Mouse (Mus musculus): Measurements from ENCODE around the gene Sept8. TPM values are rescaled to one million over a fixed set of nuclear protein-coding genes. Genes with fewer than 3 reads are reported as not detected.

Sept8 gene
- polyA plus RNA-seq, 1 experiment from 2014 or later: 33.8 TPM

DNA sequence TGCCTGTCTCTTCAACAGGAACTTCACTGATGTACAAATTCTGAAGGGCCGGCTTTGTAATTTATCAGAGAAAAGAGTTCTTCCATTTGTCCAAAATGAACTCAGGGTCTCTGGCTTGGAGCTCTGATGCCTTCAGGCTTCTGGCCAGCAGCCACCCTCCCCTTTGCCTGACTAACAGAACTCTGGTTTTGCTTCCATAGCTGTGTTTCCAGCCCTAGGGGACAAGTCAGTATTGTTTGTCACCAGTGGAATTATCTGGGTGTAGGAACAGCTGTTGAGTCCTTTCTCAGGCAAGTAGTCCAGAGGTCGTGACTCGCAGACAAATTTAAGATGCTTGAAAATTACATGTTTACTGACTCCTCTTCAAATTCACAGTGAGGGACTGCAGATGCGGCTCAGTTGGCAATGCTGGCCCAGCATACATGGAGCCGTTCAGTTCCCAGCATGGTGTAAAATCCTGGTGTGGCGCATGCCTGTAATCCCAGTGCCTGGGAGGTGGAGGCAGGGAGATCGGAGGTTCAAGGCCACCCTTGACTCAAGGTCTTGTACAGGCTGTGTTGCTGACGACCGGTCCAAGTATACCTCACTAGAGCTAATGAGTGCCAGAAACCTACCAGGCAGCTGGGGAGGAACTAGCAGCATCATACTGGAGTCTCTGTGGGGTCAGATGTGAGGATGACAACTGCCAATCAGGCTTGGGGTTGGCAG lies 11.8 kb upstream of the Sept8 start:
- H3K36me3 ChIP-seq (ENCODE audit: control insufficient read depth, insufficient read depth, low read length): no peaks in the 10 kb centered on the region
- H3K9me3 ChIP-seq (replicated peaks; ENCODE audit: control insufficient read depth, low read length): no peaks in the 10 kb centered on the region
- H3K27ac ChIP-seq (ENCODE audit: low read length): no peak overlapping the region
- no peaks in the 10 kb centered on the region for H3K27me3 ChIP-seq (ENCODE audit: control insufficient read depth, insufficient read depth, low read length)
- no peak overlapping the region for H3K9ac ChIP-seq (ENCODE audit: low read length)
- no peak for ATAC-seq (ENCODE audit: insufficient read depth, low FRiP score)
- H3K4me3 ChIP-seq (replicated peaks; ENCODE audit: low read length): no peak overlapping the region
- no peak overlapping the region for H3K4me2 ChIP-seq (ENCODE audit: low read depth, low read length)
- no peaks in the 10 kb centered on the region for H3K4me1 ChIP-seq (ENCODE audit: control insufficient read depth, insufficient read depth, low read length)
- 78% methylated on average over 9 of the region's 9 CpGs for WGBS

DNA sequence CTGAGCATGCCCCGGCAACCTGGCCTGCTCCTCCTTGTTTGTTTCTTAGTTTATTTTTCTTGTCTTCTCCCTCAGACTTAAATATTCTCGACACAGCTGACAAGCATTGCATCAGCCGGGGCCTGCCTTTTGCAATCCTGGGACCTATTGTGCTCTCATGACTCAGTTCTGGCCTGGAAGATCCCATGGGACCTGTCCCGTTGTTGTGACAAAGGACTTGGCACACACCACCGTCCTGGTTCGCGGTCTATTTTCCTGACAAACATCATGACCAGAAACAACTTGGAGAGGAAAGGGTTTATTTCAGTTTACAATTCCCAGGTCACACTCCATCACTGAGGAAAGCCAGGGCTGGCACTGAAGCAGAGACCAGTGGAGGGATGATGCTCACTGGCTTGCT lies 10.9 kb upstream of the Sept8 start:
- Histone ChIP-seq H3K4me1 (ENCODE audit: control insufficient read depth, insufficient read depth, low read length) (no peaks in the 10 kb centered on the region), H3K36me3 (ENCODE audit: control insufficient read depth, insufficient read depth, low read length) (no peaks in the 10 kb centered on the region), H3K27ac (ENCODE audit: low read length) (no peak overlapping the region), H3K9me3 (replicated peaks; ENCODE audit: control insufficient read depth, low read length) (no peaks in the 10 kb centered on the region), H3K9ac (ENCODE audit: low read length) (no peak overlapping the region), H3K4me3 (replicated peaks; ENCODE audit: low read length) (no peak overlapping the region), H3K4me2 (ENCODE audit: low read depth, low read length) (no peak overlapping the region), H3K27me3 (ENCODE audit: control insufficient read depth, insufficient read depth, low read length) (no peaks in the 10 kb centered on the region)
- ATAC-seq (ENCODE audit: insufficient read depth, low FRiP score): no peak
- WGBS: 71% methylated on average over 7 of the region's 7 CpGs

- WGBS: 41% methylated on average over 3 of the region's 3 CpGs
- no peaks in the 10 kb centered on the region for H3K4me1 ChIP-seq (ENCODE audit: control insufficient read depth, insufficient read depth, low read length)
- no peaks in the 10 kb centered on the region for H3K9me3 ChIP-seq (replicated peaks; ENCODE audit: control insufficient read depth, low read length)
- no peak for ATAC-seq (ENCODE audit: insufficient read depth, low FRiP score)
- no peaks in the 10 kb centered on the region for H3K36me3 ChIP-seq (ENCODE audit: control insufficient read depth, insufficient read depth, low read length)
- no peak overlapping the region for H3K9ac ChIP-seq (ENCODE audit: low read length)
- H3K27me3 ChIP-seq (ENCODE audit: control insufficient read depth, insufficient read depth, low read length): no peaks in the 10 kb centered on the region
- no peak overlapping the region for H3K4me3 ChIP-seq (replicated peaks; ENCODE audit: low read length)
- no peak overlapping the region for H3K4me2 ChIP-seq (ENCODE audit: low read depth, low read length)
- H3K27ac ChIP-seq (ENCODE audit: low read length): no peak overlapping the region
Measured at GRCm38 (mm10) chr11:53508591-53508990, 10.5 kb upstream of the Sept8 start.

GRCm38 (mm10) chr11:53510351-53510750 lies 8.7 kb upstream of the Sept8 start:
- no peak for ATAC-seq (ENCODE audit: insufficient read depth, low FRiP score)
- 48% methylated on average over 5 of the region's 5 CpGs for WGBS
- H3K27me3 ChIP-seq (ENCODE audit: control insufficient read depth, insufficient read depth, low read length): no peaks in the 10 kb centered on the region
- H3K4me3 ChIP-seq (replicated peaks; ENCODE audit: low read length): no peak overlapping the region
- H3K4me1 ChIP-seq (ENCODE audit: control insufficient read depth, insufficient read depth, low read length): no peaks in the 10 kb centered on the region
- no peak overlapping the region for H3K9ac ChIP-seq (ENCODE audit: low read length)
- no peak overlapping the region for H3K27ac ChIP-seq (ENCODE audit: low read length)
- no peaks in the 10 kb centered on the region for H3K9me3 ChIP-seq (replicated peaks; ENCODE audit: control insufficient read depth, low read length)
- no peak overlapping the region for H3K4me2 ChIP-seq (ENCODE audit: low read depth, low read length)
- H3K36me3 ChIP-seq (ENCODE audit: control insufficient read depth, insufficient read depth, low read length): no peaks in the 10 kb centered on the region

- Histone ChIP-seq H3K9me3 (replicated peaks; ENCODE audit: control insufficient read depth, low read length) (no peaks in the 10 kb centered on the region), H3K27ac (ENCODE audit: low read length) (no peak overlapping the region), H3K9ac (ENCODE audit: low read length) (no peak overlapping the region), H3K36me3 (ENCODE audit: control insufficient read depth, insufficient read depth, low read length) (no peaks in the 10 kb centered on the region), H3K4me2 (ENCODE audit: low read depth, low read length) (no peak overlapping the region), H3K27me3 (ENCODE audit: control insufficient read depth, insufficient read depth, low read length) (no peaks in the 10 kb centered on the region), H3K4me1 (ENCODE audit: control insufficient read depth, insufficient read depth, low read length) (peaks cover 17% of the 10 kb centered on the region), H3K4me3 (replicated peaks; ENCODE audit: low read length) (no peak overlapping the region)
- no peak for ATAC-seq (ENCODE audit: insufficient read depth, low FRiP score)
- WGBS: 45% methylated on average over 8 of the region's 8 CpGs
Measured at GRCm38 (mm10) chr11:53516775-53517627, 2.1 kb upstream of the Sept8 start.

GRCm38 (mm10) chr11:53518759-53519158 lies 298 bp upstream of the Sept8 start:
- peak overlapping the region; percentile 81; the same call in 1 of the 2 replicates for H3K4me3 ChIP-seq (replicated peaks; ENCODE audit: low read length)

DNA sequence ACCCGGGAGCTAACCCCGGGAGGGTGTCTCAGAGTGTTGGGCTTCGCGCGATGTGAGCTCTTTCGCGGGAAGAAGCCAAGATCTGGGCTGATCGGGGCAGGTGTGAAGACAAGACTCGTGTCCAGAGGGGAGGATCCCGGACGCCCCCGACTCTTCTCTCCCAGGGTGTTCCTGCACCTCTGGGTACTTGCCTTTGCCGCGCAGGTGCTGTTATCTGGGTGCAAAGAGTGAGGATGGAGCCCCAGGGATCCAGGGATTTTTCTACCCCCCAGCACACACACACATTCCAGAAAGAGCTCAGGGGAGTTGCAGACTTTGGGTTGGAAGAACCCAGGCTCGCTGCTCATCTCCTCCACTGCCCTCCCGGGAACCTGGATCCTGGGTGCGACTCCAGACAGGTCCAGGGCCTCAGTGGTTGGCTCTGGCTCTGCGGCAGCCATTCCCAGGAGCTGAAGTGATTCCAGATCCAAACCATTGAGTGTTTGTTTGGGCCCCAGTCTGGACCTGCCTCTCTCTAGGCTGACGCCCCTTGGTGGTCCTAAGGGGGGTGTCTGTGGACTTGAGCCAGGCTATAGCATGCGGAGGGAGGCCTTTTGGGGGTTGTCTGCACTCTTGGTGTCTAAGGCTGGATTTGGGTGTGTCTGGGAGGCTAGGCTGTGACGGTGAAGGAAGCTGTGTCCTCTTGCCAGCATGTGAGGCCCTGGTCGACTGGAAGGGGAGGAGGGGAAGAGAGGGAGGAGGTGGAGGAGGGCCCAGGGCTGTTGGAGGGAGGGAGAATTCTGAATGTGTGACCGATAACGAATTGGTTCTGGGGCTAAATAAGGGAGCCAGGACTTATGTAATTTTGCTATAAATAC lies 1.3 kb downstream of the Sept8 start:
- Histone ChIP-seq H3K9me3 (replicated peaks; ENCODE audit: control insufficient read depth, low read length) (no peaks in the 10 kb centered on the region), H3K9ac (ENCODE audit: low read length) (peak overlapping the region; percentile 90), H3K27me3 (ENCODE audit: control insufficient read depth, insufficient read depth, low read length) (no peaks in the 10 kb centered on the region), H3K4me2 (ENCODE audit: low read depth, low read length) (peak overlapping the region; percentile 81), H3K4me1 (ENCODE audit: control insufficient read depth, insufficient read depth, low read length) (peaks cover 31% of the 10 kb centered on the region), H3K27ac (ENCODE audit: low read length) (peak overlapping the region; percentile 92), H3K36me3 (ENCODE audit: control insufficient read depth, insufficient read depth, low read length) (no peaks in the 10 kb centered on the region), H3K4me3 (replicated peaks; ENCODE audit: low read length) (peak overlapping the region; percentile 81)
- WGBS: 2% methylated on average over 24 of the region's 24 CpGs
- peak; percentile 79 for ATAC-seq (ENCODE audit: insufficient read depth, low FRiP score)

More at GRCm38 (mm10) chr11:53518759-53519158, 298 bp upstream of the Sept8 start:
- Histone ChIP-seq H3K27me3 (ENCODE audit: control insufficient read depth, insufficient read depth, low read length) (no peaks in the 10 kb centered on the region), H3K27ac (ENCODE audit: low read length) (no peak overlapping the region), H3K4me1 (ENCODE audit: control insufficient read depth, insufficient read depth, low read length) (peaks cover 26% of the 10 kb centered on the region), H3K36me3 (ENCODE audit: control insufficient read depth, insufficient read depth, low read length) (no peaks in the 10 kb centered on the region), H3K4me2 (ENCODE audit: low read depth, low read length) (peak overlapping the region; percentile 81), H3K9me3 (replicated peaks; ENCODE audit: control insufficient read depth, low read length) (no peaks in the 10 kb centered on the region), H3K9ac (ENCODE audit: low read length) (peak overlapping the region; percentile 90)
- WGBS: 55% methylated on average over 5 of the region's 5 CpGs
- no peak for ATAC-seq (ENCODE audit: insufficient read depth, low FRiP score)

DNA sequence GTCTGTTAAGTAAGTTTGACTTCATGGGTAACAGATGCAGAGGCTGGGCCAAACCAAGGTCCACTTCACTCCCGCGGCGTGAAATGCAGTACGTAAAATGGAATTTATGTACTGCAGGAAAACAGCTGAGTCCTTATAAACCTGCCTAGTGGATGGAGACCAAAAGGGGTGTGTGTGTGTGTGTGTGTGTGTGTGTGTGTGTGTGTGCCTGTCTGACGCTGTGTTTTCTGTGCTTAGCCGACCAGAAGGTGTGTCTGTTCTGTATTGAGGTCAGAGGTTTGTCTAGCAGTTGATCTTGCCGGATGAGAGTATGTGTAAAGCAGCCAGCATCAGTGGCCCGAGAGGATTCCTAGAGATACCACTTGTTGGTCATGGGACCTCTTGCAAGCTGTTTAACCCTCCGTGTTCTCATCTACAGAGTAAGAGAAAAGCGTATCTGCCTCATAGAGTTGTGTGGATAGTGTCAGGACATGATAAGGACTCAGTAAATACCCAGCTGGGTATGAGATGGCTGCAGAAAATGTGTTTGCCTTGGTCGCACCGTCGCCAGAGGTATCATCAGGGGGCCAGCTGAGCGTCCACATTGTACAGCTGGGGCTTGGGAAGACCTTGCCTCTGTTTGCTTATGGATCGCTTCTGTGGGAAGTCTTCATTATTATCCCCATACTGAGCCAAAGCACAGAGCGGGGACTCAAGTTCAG lies 2.2 kb downstream of the Sept8 start:
- H3K9ac ChIP-seq (ENCODE audit: low read length): peak overlapping the region; percentile 51
- WGBS: 33% methylated on average over 16 of the region's 16 CpGs

More for the DNA sequence above, 2.2 kb downstream of the Sept8 start:
- Histone ChIP-seq H3K9me3 (replicated peaks; ENCODE audit: control insufficient read depth, low read length) (no peaks in the 10 kb centered on the region), H3K4me2 (ENCODE audit: low read depth, low read length) (peak overlapping the region; percentile 81), H3K4me3 (replicated peaks; ENCODE audit: low read length) (peak overlapping the region; percentile 81), H3K4me1 (ENCODE audit: control insufficient read depth, insufficient read depth, low read length) (peaks cover 31% of the 10 kb centered on the region), H3K27me3 (ENCODE audit: control insufficient read depth, insufficient read depth, low read length) (no peaks in the 10 kb centered on the region), H3K36me3 (ENCODE audit: control insufficient read depth, insufficient read depth, low read length) (no peaks in the 10 kb centered on the region), H3K27ac (ENCODE audit: low read length) (peak overlapping the region; percentile 92)
- no peak for ATAC-seq (ENCODE audit: insufficient read depth, low FRiP score)

Data from stomach, embryonic 16.5 days (tissue).